Mouse (Mus musculus) kidney, embryonic 14.5 days (tissue): ENCODE measurements around the gene Nuak1. TPM values are rescaled to one million over a fixed set of nuclear protein-coding genes. Genes with fewer than 3 reads are reported as not detected.

ENCODE experiments used
- ATAC-seq: fragments of 200-750 bp; cut with Nextera tagmentation; 2 replicates; pipeline ENCODE4 v1.8.0; 2017; ENCODE audit warnings: moderate number of reproducible peaks, mild to moderate bottlenecking, moderate TSS enrichment, moderate library complexity; ENCODE audit not compliant: low FRiP score, low TSS enrichment
- H3K27ac ChIP-seq: fragments of 300-500 bp; sonication (generic); 2 replicates; pipeline ENCODE4 v1.5.1; 2014; ENCODE audit warnings: low read depth, mild to moderate bottlenecking, low read length, moderate library complexity, mixed read lengths
- H3K27me3 ChIP-seq: fragments of 300-500 bp; sonication (generic); 2 replicates; pipeline ENCODE4 v1.6.1; 2014; ENCODE audit warnings: mild to moderate bottlenecking, low read length; ENCODE audit not compliant: control insufficient read depth, insufficient read depth
- H3K36me3 ChIP-seq: fragments of 300-500 bp; sonication (generic); 2 replicates; pipeline ENCODE4 v1.6.1; 2014; ENCODE audit warnings: low read length, mixed read lengths; ENCODE audit not compliant: control insufficient read depth, insufficient read depth
- H3K4me1 ChIP-seq: fragments of 300-500 bp; sonication (generic); 2 replicates; pipeline ENCODE4 v1.6.1; 2014; ENCODE audit warnings: low read length, mixed read lengths; ENCODE audit not compliant: control insufficient read depth, insufficient read depth
- H3K4me2 ChIP-seq: fragments of 300-500 bp; sonication (generic); replicated peaks from 2 replicates; pipeline ENCODE4 v1.6.1; 2014; ENCODE audit warnings: low read depth, mild to moderate bottlenecking, low read length
- H3K4me3 ChIP-seq: fragments of 300-500 bp; sonication (generic); 2 replicates; pipeline ENCODE4 v1.5.1; 2014; ENCODE audit warnings: mild to moderate bottlenecking, low read length
- H3K9ac ChIP-seq: fragments of 300-500 bp; sonication (generic); 2 replicates; pipeline ENCODE4 v1.6.1; 2014; ENCODE audit warnings: low read depth, mild to moderate bottlenecking, low read length, moderate library complexity
- H3K9me3 ChIP-seq: fragments of 300-500 bp; sonication (generic); 2 replicates; pipeline ENCODE4 v1.6.1; 2016; ENCODE audit warnings: low read length; ENCODE audit not compliant: control insufficient read depth
- WGBS: fragments of 180-500 bp; shearing (Covaris S2); extraction: QIAGEN DNeasy Blood & Tissue Kit; methylation state at CpG from one replicate; pipeline ENCODE4 v1.1.7; 2014; 5-methylcytosine and 5-hydroxymethylcytosine counted together
- polyA plus RNA-seq: library from polyadenylated mRNA; unstranded; fragments of >200 nt; fragmentation: Nextera tagmentation; extraction: Ambion mirVana; gene quantifications from 2 replicates; pipeline ENCODE4 v1.2.1, GENCODE M21; 2014

Nuak1 gene
- polyA plus RNA-seq, 1 experiment from 2014 or later: 3.0 TPM

DNA sequence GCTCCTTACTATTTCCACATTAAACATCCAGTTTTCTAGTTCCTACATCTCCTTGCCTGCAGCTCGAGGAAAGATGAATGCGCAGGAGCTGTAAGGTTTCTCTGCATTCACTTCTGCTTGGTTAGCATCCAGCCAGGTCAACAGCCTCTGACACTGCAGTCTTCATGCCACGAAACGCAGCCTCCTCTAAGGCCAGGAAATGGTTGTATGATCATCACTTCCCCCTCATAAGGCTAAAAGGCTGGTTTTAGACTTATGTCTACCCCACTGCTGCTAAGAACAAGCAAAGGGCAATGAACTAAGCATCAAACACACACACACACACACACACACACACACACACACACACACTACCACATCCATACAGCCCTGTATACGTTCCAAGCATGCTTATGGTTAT is 16.5 kb downstream of the Nuak1 start:
- Histone ChIP-seq H3K36me3 (peaks cover 3% of the 10 kb centered on the region; the same call in 1 of the 2 replicates), H3K27ac (no peak overlapping the region), H3K9ac (no peak overlapping the region), H3K4me2 (no peak overlapping the region), H3K9me3 (no peaks in the 10 kb centered on the region), H3K4me3 (no peak overlapping the region), H3K4me1 (peaks cover 6% of the 10 kb centered on the region; the same call in 1 of the 2 replicates), H3K27me3 (no peaks in the 10 kb centered on the region)
- WGBS: 68% methylated on average over 5 of the region's 5 CpGs
- no peak for ATAC-seq

GRCm38 (mm10) chr10:84420589-84420988 is 19.8 kb downstream of the Nuak1 start:
- Histone ChIP-seq H3K27me3 (no peaks in the 10 kb centered on the region), H3K36me3 (peaks cover 3% of the 10 kb centered on the region; the same call in 1 of the 2 replicates), H3K4me2 (no peak overlapping the region), H3K9ac (no peak overlapping the region), H3K9me3 (no peaks in the 10 kb centered on the region), H3K4me1 (peaks cover 6% of the 10 kb centered on the region; the same call in 1 of the 2 replicates), H3K4me3 (no peak overlapping the region), H3K27ac (no peak overlapping the region)
- ATAC-seq: no peak
- WGBS: 95% methylated on average over 6 of the region's 6 CpGs

GRCm38 (mm10) chr10:84418421-84418820 is 22.0 kb downstream of the Nuak1 start:
- no peak for ATAC-seq
- no peaks in the 10 kb centered on the region for H3K27me3 ChIP-seq
- no peak overlapping the region for H3K27ac ChIP-seq
- peaks cover 3% of the 10 kb centered on the region; the same call in 1 of the 2 replicates for H3K36me3 ChIP-seq
- H3K9ac ChIP-seq: no peak overlapping the region
- H3K9me3 ChIP-seq: no peaks in the 10 kb centered on the region
- no peak overlapping the region for H3K4me3 ChIP-seq
- H3K4me2 ChIP-seq: no peak overlapping the region
- no peaks in the 10 kb centered on the region for H3K4me1 ChIP-seq

DNA sequence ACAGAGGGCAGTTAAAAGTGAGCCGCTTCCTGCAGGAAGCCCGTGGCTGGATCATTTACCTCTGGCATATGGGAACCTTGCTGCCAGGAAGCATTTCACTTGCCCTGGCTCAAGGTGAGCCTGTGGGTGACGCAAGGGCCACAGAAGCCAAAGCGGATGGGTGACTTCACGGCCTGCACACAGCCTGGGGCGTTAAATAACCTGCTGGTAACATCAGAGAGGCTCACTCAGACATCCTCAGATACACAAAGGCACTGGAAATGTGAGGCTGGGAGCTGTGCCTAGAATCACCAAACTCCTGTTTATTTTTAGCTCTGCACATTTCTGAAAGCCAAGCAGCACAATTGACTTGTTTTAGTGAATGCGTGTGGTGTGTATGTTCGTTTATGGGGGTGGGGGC is 23.6 kb downstream of the Nuak1 start:
- Histone ChIP-seq H3K9ac (no peak overlapping the region), H3K27ac (no peak overlapping the region), H3K4me2 (no peak overlapping the region), H3K4me1 (no peaks in the 10 kb centered on the region), H3K36me3 (peaks cover 3% of the 10 kb centered on the region; the same call in 1 of the 2 replicates), H3K9me3 (no peaks in the 10 kb centered on the region), H3K4me3 (no peak overlapping the region), H3K27me3 (no peaks in the 10 kb centered on the region)
- WGBS: 76% methylated on average over 8 of the region's 8 CpGs
- ATAC-seq: no peak

DNA sequence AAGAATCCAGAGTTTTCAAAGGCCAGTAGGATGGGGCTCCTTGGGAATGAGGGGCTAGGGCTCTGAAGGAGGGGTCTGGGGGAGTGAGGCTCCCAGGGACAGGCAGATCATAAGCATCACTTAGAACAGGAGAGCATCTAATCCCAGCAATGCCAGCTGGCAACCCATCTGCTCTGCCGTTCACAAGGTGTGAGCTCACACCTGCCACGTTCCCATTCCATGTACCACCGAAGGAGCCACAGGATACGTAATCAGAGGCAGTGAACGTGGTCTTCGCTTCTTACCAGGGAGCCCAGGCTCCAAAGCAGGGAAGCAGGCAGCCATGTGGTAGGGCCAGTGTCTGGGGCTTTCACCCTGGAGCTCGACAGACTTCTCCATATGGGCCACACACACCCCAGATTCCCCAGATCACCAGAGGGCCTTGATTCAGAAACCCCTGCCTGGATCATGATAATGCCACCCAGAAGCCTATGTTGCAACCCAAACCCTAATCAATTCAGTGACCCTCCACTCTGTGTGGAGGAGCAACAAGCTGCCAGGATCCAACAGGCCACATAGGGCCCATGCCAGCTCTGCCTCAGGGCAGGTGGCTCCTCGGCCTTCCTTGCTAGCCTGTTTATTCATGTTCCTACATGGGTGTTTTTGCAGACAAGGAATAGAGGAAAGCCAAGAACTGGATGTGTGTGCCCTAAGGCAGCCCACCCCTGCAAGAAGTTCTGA is 25.3 kb downstream of the Nuak1 start:
- Histone ChIP-seq H3K4me2 (no peak overlapping the region), H3K27me3 (no peaks in the 10 kb centered on the region), H3K9me3 (no peaks in the 10 kb centered on the region), H3K9ac (no peak overlapping the region), H3K27ac (no peak overlapping the region), H3K36me3 (no peaks in the 10 kb centered on the region), H3K4me1 (peaks cover 5% of the 10 kb centered on the region; the same call in 1 of the 2 replicates), H3K4me3 (no peak overlapping the region)
- 77% methylated on average over 8 of the region's 8 CpGs for WGBS
- ATAC-seq: no peak

- Histone ChIP-seq H3K4me3 (no peak overlapping the region), H3K9me3 (no peaks in the 10 kb centered on the region), H3K36me3 (no peaks in the 10 kb centered on the region), H3K4me1 (peaks cover 12% of the 10 kb centered on the region; the same call in 1 of the 2 replicates), H3K27me3 (no peaks in the 10 kb centered on the region), H3K9ac (no peak overlapping the region), H3K27ac (no peak overlapping the region), H3K4me2 (no peak overlapping the region)
- WGBS: 80% methylated on average over 6 of the region's 6 CpGs
- no peak for ATAC-seq
Observed at GRCm38 (mm10) chr10:84413310-84413709, 27.1 kb downstream of the Nuak1 start.

DNA sequence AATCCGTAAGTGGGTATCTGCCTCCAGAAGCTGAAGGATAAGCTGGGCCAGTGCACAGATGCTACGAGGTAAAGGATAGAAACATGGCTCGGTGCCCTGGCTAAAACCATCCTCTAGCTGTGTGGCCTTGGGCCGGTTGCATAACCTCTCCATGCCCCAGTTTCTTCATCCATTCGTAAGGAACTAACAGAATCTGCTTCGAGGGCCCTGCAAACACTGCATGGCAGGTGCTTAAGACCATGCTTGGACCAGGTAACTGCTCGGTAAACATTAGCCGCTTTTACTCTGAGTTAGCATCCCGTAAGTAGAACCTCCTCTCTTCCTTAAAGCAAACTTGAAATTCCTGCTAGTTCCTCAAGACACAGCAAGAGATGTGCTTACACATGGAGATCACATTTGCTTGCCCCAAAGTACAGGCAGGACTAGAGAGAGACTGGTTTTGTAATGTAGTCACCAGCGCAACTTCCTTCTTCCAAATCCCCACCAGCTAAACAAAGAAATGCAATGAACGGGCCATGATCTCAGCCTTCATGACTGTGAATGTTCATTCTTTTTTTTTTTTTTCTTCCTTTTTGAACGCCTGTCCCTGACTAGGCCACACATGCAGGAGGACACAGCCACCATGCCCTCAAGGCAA is 28.0 kb downstream of the Nuak1 start:
- H3K27me3 ChIP-seq: no peaks in the 10 kb centered on the region
- 84% methylated on average over 12 of the region's 12 CpGs for WGBS
- H3K27ac ChIP-seq: no peak overlapping the region
- no peak overlapping the region for H3K4me2 ChIP-seq
- H3K36me3 ChIP-seq: no peaks in the 10 kb centered on the region
- no peak overlapping the region for H3K4me3 ChIP-seq
- no peaks in the 10 kb centered on the region for H3K9me3 ChIP-seq
- no peak overlapping the region for H3K9ac ChIP-seq
- peaks cover 12% of the 10 kb centered on the region; the same call in 1 of the 2 replicates for H3K4me1 ChIP-seq
- ATAC-seq: no peak

- H3K27me3 ChIP-seq: no peaks in the 10 kb centered on the region
- H3K9ac ChIP-seq: no peak overlapping the region
- no peaks in the 10 kb centered on the region for H3K36me3 ChIP-seq
- no peaks in the 10 kb centered on the region for H3K9me3 ChIP-seq
- H3K4me2 ChIP-seq: no peak overlapping the region
- no peak for ATAC-seq
- H3K4me1 ChIP-seq: peaks cover 12% of the 10 kb centered on the region; the same call in 1 of the 2 replicates
- WGBS: 77% methylated on average over 16 of the region's 16 CpGs
- H3K27ac ChIP-seq: no peak overlapping the region
- no peak overlapping the region for H3K4me3 ChIP-seq
Observed at GRCm38 (mm10) chr10:84411122-84412105, 29.0 kb downstream of the Nuak1 start.
